Mouse (Mus musculus): ENCODE data around the gene Ggn.

- TF ChIP-seq POLR2A (IDR thresholded peaks at IDR 0.05; ENCODE audit: low read depth, low read length) (peak; percentile 62), MYC (IDR thresholded peaks at IDR 0.05; ENCODE audit: low read depth, low read length) (peak; percentile 90), CTCF (conservative IDR thresholded peaks at IDR 0.05 in 1 of 2, IDR thresholded peaks at IDR 0.05 in 1 of 2; ENCODE audit: low read depth in 2 of 2, low read length in 2 of 2) (no peak), EP300 (IDR thresholded peaks at IDR 0.05; ENCODE audit: low read length) (peak; percentile 44), ETS1 (conservative IDR thresholded peaks at IDR 0.05; ENCODE audit: low read depth, low read length) (peak; percentile 86), USF1 (IDR thresholded peaks at IDR 0.05; ENCODE audit: low read depth, low read length) (no peak)
Observed at GRCm38 (mm10) chr7:29179323-29179722, 9.3 kb downstream of the Ggn start.
